Mouse (Mus musculus) cerebellum, adult 2 months (tissue): ENCODE data around the gene Adam20. TPM values are rescaled to one million over a fixed set of nuclear protein-coding genes. Genes with fewer than 3 reads are reported as not detected.
"Not testable (repeated sequence)": the region's sequence is repeated elsewhere in the genome, so short reads cannot be mapped to it uniquely, and the experiment has no call there.

Experiments
- DNase-seq, 2 experiments: peaks; one replicate each; pipeline ENCODE4 v3.0.0; 2021
- H3K27ac ChIP-seq: fragments of 200-500 bp; 2 replicates; pipeline ENCODE4 v1.5.1; 2012; ENCODE audit warnings: low read length, control low read depth, inconsistent platforms; ENCODE audit not compliant: insufficient read depth
- H3K27me3 ChIP-seq: fragments of 200-500 bp; 2 replicates; pipeline ENCODE4 v1.6.1; 2012; ENCODE audit warnings: inconsistent platforms, mild to moderate bottlenecking, low read length, moderate library complexity; ENCODE audit not compliant: control insufficient read depth, insufficient read depth
- H3K4me1 ChIP-seq: fragments of 200-500 bp; 2 replicates; pipeline ENCODE4 v1.6.1; 2011; ENCODE audit warnings: low read length; ENCODE audit not compliant: control insufficient read depth, insufficient read depth
- H3K4me3 ChIP-seq: fragments of 200-500 bp; replicated peaks from 2 replicates; pipeline ENCODE3; 2011; ENCODE audit warnings: mild to moderate bottlenecking, low read depth, low read length, control low read depth; ENCODE audit not compliant: insufficient read depth
- CTCF ChIP-seq: fragments of 200-500 bp; IDR thresholded peaks from 2 replicates; pipeline ENCODE4 v1.5.1; 2011; ENCODE audit warnings: low read depth, mild to moderate bottlenecking, control low read depth, low read length, moderate library complexity, borderline replicate concordance; ENCODE audit not compliant: insufficient read depth
- POLR2A ChIP-seq: fragments of 200-500 bp; IDR thresholded peaks from 2 replicates; pipeline ENCODE4 v1.6.1; 2011; ENCODE audit warnings: low read length, control low read depth, borderline replicate concordance; ENCODE audit not compliant: insufficient read depth
- WGBS: fragments of 180-500 bp; shearing (Covaris S2); methylation state at CpG from one replicate; pipeline ENCODE4 v1.1.7; 2018; 5-methylcytosine and 5-hydroxymethylcytosine counted together
- polyA plus RNA-seq: library from polyadenylated mRNA; depleted of rRNA; stranded (reverse); fragments of >200 nt; gene quantifications from 2 replicates; pipeline ENCODE4 v1.2.3, GENCODE M21; 2012; rRNA removed

The Adam20 gene
- not detected in 2 replicates for polyA plus RNA-seq

DNA sequence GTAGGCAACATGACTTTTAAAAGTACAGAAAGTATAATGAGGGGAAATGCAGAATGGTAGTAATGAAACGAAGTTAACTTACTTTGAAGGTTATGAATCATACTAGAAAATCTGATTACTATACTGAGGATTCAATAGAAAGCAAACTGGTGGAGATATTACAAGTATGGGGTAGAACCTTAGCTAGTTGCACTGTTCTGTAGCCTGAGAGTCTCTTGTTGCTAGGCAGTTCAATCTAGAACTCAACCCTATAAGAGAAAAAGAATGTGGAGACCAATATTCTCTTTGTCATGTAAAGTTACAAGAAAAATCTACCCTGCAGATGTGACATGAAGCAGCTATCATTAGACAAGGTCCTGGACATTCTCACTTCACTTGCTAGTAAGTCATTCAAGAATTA is at the start of gene Adam20:
Gene Adam20, plus strand, starts transcription at position 301 of the 400 bp plus-strand sequence.
- H3K4me1 ChIP-seq, H3K4me3 ChIP-seq, DNase-seq, H3K27ac ChIP-seq, H3K27me3 ChIP-seq: not testable (repeated sequence)
- WGBS = 65% methylated on average over 1 of the region's 1 CpGs

DNA sequence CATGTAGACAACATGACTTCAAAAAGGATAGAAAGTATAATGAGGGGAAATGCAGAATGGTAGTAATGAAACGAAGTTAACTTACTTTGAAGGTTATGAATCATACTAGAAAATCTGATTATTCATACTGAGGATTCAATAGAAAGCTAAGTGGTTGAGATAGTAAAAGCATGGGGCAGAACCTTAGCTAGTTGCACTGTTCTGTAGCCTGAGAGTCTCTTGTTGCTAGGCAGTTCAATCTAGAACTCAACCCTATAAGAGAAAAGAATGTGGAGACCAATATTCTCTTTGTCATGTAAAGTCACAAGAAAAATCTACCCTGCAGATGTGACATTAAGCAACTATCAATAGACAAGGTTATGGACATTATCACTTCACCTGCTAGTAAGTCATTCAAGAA is 41.2 kb upstream of the Adam20 start, which contains the start of gene Adam25:
Gene Adam25, plus strand, starts transcription at position 301 of the 400 bp plus-strand sequence.
- 63% methylated on average over 1 of the region's 1 CpGs for WGBS
- H3K4me3 ChIP-seq, H3K4me1 ChIP-seq, H3K27ac ChIP-seq, DNase-seq, H3K27me3 ChIP-seq: not testable (repeated sequence)

DNA sequence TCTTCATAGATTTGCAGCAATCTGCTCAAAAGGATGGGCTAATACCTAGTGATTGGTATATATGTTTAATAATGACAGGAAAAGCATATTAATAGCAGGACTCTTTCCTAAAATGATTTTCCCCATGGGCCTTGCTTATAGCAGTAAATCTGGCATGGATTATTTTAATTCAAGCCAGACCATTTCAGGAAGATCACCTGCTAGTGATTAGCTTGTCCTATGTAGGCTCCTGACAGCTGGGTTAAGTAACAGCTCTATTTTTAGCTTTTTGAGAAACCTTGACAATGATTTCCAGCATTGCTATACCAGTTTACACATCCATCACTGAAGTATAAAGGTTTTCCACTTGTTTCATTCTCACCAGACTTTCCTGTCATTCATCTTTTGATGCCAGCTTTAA is 9.8 kb upstream of the Adam20 start:
- Histone ChIP-seq H3K4me3 (no peak overlapping the region), H3K27ac (no peak overlapping the region), H3K27me3 (no peaks in the 10 kb centered on the region), H3K4me1 (no peaks in the 10 kb centered on the region)
- TF ChIP-seq CTCF (no peak), POLR2A (no peak)
- DNase-seq = no peak

DNA sequence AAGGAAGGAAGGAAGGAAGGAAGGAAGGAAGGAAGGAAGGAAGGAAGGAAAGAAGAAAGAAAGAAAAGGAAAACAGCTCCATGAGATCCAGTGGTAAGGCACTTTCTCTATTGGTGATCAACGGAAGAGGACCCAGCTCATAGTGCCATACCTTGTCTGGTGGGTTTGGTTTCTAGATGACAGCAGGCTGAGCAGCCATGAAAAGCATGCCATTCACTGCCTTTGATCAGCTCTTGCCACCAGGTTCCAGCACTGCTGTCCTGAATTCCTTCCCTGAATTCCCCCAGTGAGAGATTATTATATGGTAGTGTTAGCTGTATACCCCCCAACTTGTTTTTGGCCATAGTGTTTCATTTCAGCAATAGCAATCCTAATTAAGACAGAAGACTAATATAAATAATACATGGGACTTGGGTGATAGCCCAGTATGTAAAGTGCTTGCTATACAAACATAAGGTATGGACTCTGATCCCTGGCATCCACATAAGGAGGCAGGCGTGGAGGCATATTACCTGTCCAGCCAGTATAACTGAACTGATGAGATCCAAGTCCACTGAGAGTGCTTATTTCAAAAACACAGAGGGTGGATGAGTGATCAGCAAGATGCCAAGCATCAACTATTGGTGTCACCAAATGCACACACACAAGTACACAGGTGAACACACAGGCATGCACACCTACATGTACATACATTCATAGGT is 10.5 kb downstream of the Adam20 start:
- Histone ChIP-seq H3K4me1 (no peaks in the 10 kb centered on the region), H3K27ac (no peak overlapping the region), H3K4me3 (no peak overlapping the region), H3K27me3 (no peaks in the 10 kb centered on the region)
- no peak for TF ChIP-seq CTCF
- TF ChIP-seq POLR2A = no peak
- WGBS = 82% methylated on average over 2 of the region's 2 CpGs
- no peak for DNase-seq

Other genes starting within 250 kb of the Adam20 start
- gene Adam24, start 118.2 kb upstream of the Adam20 start, polyA plus RNA-seq = not detected in 2 replicates
- 0.05 TPM in 1 of 2 replicates, not detected in the other for gene Adam25, start 41.1 kb upstream of the Adam20 start, polyA plus RNA-seq
- gene Adam39, start 29.7 kb downstream of the Adam20 start, polyA plus RNA-seq = not detected in 2 replicates